Mouse (Mus musculus) right cerebral cortex, adult 2 months (tissue): ENCODE measurements around the gene Cab39l.

Source experiments
- DNase-seq, 2 experiments: peaks; one replicate each; pipeline ENCODE4 v3.0.0; 2021 to 2022; ENCODE audit warnings: low spot score in 2 of 2

Gene Cab39l

DNA sequence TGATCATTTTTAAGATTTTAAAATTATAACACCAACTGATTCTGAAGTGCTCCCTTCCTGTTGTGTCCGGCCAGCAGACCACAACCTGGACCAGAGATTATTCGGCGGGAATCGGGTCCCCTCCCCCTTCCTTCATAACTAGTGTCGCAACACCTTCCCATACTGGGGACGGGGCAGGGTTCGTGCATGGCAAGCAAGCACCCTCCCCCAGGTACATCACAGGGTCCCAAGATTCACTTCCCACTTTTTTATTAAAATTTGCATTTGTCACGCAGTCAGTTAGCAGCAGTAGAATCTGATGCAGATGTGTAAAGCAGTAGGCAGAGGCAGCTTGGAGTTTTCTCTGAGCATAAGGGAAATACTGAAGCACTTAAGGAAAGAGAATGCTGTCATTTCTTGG lies 64.1 kb downstream of the Cab39l start:
- DNase-seq = no peak

DNA sequence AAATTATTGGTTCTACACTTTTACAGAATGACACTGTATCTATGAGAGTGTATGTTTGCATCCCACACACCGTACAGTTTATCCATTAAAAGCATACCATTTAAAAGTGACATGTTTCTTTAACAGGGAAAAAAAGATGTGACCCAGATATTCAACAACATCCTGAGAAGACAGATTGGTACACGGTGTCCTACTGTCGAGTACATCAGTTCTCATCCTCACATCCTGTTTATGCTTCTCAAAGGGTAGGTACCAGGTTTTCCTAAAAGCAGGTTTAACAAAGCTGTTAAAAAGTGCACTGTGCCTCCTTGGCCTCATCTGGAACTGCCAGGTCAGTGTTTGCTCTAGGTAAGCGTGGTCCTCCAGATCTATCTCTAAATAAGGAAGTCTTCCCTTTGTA lies 65.4 kb downstream of the Cab39l start:
- DNase-seq = no peak

DNA sequence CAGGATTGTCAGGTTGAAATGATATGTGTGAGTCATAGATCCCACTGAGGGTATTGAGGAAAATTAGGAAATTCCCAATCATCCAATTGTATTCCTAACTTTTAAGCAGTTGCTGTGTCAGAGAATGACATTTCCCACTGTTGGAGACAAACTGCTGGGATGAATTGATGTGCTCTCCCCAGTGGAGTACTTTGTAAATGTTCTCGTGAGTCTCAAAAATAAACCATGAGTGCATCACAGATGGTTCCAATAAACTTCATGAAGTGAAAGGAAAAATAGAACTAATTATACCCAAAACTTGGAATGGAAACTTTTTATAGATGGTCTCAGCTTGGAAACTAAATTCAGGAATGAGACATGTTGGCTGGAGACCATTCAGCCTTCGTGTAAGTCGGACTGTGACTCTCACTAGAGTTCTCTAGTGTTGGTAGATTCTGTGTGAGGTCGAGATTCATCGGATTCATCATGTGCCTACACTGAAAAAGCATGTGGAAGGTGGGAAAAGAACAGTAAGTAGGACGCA lies 73.2 kb downstream of the Cab39l start:
- peak in 1 of 2 experiments; percentile 9 for DNase-seq

DNA sequence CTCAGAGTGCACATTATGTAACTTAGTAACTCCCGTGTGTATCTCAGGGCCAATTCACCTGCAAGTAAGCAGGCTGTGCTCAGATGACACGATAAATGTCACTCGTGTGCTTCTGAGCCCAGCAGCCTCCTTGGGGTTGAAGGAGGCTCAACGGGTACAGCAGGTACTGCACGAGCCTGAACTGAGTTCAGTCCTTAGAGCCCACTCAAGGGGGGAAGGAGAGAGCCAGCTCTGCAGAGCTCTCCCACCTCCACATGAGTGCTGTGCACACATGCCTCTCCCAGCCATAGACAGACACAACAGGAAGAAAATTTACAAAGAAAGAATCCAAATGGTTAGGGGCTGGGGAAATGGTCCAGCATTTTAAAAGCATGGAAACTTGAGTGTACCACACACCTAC lies 85.1 kb downstream of the Cab39l start:
- no peak for DNase-seq

DNA sequence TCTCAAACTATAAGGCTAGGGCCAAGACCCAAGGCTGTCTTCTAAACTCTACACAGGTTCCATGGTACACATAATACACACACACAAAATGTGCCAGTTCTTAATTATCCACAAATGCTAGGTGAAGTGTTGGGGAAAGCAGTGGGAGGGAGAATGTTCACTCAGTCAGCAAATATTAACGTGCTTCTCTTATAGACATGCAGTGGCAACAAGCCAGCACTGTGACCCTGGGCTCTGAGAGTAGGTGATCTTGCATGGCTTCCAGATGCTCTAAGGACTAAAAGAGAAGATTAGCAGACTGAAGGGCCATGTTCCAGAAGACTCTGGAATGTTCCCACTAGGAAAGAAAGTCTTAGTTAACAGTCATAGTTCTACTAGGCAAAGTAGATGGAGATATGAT lies 90.0 kb downstream of the Cab39l start:
- no peak for DNase-seq

DNA sequence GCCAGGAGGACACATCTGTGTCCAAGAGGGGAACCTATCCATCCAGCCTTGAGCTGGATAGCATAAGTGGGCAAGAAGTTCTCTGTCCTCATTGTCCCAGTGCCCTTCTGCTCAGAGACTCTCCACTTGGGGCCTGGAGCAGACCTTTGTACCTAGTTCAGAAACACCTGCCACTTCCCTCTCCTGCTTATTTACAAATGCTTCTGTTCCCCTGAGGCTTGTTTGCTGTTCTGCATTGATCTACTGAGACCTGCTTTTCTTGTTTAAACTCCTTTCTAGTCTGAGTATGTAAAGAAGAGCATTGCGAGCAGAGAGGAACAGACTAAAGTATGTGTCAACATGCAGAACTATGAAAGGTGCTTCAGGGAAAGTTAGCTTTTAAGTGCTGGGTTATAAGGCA lies 92.2 kb downstream of the Cab39l start:
- no peak for DNase-seq

DNA sequence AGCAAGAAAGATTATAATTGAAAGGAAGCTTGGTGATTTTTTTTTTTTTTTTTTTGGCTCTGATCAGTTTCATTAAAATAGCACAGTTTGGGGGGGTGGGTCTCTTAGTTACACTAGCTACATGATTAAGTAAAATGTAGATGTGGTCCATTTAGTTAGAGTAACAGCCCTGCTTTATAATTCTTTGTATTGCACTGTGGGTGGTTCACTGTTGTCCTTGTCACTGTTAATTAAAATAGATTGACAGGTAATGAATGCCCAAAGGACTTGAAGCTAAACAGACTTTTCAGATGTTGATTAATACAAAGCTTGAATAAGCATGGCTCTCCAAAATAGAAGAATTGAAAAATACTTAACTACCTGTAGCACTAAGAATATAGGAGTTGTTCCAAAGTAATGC lies 93.1 kb downstream of the Cab39l start:
- DNase-seq = no peak

DNA sequence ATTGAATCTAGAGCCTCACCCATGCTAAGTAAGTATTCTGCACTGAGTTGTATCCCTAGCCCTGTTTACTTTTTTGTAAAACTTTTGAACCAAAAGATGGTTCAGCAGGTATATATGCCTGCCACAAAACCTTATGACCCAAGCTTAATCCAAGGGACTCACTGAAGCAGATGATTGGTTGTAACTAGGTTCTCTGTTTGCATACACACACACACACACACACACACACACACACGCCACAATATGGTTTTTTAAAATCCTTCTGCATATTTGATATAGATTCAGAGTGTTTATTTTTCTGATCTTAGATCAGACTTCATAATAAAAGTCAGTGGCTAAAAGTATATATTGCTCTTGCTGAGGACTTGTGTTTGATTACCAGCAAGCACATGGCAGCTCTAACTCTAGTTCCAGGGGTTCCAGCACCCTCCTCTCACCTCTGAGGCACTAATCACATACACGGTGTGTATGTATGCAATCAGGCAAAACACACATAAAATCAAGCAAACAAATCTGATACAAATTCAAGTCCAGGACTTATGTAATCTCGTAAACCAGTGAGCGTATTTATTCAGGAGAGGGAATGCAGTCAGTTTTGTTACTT lies 97.2 kb downstream of the Cab39l start:
- DNase-seq = no peak

DNA sequence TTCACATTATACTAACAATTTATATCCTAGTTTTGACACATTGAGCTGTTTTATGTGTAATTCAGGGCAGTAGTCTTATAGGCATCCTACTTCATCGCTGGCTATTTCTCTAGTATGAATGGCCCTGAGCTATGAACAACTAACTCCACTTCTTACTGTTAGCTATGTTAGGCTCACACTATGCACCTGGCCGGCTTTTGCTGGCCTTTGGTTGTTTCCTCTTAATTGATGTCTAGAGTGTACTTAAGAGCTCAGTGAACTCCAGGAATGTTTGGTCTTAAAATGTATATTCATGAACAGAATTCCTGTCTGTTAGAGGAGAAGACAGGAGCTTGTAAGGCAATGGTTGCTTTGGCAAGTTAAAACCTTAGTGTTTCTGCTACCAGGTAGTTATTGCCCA lies 99.5 kb downstream of the Cab39l start:
- DNase-seq = no peak

DNA sequence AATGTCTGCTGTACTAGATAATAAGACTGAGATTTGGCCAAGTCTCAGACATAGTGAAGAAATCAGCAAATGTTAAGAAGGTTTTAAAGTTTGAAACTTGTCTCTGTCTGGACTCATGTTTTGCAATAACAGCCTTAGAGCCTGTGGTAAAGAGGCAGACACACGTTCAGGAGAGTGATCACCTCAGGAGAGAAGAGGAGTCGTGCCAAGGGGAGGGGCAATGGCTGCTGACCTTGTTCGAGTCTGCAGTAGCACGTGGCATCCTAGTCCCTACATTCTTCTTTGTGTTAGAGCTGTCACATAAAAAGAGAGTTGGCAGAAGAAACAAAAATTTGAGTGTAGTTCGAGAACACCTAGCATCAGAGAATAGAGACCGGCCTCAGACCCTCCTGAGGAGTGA lies 100.0 kb downstream of the Cab39l start:
- DNase-seq = no peak

DNA sequence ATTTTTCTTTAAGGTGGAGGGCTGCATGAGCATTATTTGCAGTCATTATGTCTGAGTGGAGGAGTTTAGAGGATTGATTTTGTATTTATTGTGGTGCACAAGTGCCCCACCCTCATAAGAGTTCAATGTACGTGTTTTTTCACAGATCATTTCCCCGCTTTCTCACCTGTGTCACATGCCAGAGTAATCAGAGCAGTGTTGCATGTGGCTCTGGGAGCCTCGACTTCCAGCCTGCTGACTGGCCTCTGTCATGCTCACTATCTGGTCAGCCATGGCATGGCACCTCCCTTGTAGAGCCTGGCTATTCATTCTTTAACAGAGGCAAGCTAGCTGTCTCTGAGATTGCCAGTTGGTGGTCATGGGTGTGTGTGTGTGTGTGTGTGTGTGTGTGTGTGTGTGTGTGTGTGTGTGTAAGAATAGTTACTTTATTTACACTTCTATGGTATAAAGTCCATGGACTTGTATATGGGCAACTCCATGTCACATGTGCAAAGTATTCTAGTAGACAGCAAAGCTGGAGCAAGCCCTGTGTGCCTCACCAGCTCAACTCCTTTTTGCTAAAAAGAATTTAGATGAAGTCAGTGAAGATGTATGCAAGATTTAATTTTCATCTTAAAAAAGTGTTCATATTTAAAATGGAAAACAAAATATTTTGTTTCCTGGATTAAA lies 102.5 kb downstream of the Cab39l start:
- no peak for DNase-seq

DNA sequence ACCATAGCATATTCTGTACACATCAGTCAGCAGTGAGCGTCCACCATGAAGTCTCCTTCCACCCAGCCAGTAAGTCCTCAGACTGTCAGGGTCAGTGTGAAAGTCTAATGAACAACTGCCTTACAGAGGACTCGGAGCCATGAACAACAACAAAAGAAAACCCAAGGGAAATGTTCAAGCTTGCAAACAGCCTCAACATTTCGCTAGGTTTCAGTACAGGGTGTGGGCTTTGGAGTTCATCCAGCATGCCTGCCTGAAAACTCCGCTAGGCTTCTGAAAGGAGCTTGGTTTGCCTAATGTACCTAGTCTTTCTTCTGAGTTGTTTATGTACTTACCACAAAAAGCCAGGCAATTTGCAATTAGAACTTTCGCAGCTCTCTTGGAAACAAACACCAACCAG lies 103.2 kb downstream of the Cab39l start:
- no peak for DNase-seq

DNA sequence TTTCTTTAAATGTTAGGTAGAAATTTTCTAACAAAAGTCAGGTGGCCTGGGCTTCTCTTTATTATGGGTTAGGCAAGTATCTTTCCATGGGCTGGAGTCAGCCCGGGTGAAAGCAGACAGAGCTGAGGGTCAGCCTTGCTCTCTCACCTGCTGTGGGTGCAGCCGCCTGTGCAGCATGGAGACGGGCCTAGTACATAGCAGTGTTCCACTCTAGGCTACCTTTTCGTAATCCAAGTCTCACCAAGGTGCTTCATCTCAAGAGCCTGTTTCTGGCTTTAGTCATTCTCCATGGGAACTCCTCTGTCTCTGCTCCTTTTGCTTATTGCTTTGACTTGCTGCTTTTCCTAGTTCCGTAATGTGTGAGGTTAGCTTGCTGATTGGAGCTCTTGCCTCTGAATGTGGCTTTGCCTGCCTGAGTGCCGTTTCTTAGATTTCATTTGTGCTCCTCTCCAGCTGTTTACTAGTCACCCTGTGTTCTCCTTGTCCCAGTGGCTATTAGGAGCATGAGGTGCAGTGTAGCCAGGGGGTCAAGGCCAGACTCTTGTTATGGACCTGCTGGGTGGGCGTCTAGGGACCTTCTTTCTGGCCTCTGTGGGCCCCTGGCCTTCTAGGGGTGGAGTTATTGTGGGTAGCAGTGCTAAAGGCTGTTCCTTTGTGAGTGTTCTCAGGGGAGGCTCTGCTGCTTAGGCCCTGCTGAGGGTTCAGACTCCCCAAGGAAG lies 105.5 kb downstream of the Cab39l start:
- DNase-seq = no peak

DNA sequence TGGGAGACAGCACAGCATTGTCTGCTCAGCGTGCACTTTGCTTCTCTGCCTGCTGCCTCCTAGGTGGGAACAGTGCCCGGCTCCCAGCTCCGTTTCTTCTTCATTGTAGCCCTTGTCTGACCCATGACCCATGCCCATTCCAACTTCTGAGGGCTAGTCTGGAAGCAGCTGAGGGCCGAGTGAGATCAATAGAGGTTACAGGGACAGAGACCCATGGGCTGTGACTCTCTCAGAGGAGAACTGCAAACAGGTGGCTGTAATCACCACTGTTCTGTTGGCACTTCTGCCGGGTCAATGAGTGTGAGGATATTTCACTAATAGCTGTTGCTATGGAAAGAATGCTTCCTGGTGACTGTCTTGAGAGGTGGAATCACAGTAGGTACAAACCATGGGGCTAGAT lies 106.8 kb downstream of the Cab39l start:
- DNase-seq = no peak

DNA sequence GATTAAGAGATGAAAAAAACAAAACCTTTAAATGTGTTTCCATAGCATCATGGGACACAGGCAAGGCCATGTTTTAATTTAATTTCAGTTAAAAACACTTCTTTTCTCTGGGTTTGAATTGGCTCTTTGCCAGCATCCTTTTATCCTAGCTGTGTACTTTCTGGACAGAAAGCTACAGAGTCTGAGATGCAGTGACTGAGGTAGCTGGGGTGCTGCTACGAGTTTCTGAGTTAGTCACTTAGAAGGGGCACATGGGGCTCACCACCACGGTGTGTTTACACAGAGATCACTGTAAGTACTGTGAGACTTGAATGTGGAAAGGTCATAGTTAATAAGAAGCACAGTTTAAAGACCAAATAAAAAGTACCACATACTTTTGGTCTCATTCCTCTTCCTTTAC lies 107.8 kb downstream of the Cab39l start:
- no peak for DNase-seq

DNA sequence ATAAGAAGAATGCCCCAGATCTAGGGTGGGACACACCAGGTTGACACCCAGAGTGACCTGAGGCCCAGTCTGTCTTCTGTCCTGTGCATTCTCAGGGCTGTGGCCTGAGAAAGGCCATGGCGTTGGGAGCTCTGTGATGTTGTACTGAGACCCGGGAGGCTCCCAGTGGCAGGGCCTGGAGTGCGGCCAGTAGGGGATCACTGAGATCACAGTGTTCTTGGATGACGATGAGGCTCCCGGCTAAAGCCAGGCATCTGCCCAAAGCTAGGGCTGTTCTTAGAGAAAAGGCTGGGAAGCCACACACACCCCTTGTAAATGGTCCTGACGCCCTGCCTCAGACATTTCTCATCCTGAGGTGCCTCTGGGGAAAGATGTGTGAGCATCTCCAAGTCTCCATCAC lies 108.3 kb downstream of the Cab39l start:
- peak in 1 of 2 experiments; percentile 40 for DNase-seq

DNA sequence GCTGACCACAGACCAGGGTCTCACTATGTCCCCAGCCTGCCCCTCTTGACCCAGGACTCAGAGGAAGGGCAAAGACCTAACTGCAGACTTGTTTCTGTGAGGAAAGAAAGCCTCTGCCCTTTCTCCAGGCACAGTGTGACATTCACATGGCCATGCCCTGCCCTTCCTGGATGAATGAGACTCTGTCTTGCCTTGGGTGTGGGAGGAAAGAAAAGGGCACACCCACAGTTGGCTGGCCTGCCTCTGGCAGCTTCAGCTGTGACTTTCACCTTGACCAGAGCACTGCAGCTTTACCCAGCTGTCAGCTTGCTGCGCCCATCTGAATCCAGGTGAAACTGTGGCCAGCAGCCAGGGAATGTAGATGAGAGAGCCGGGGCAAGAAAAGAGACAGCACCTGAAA lies 110.1 kb downstream of the Cab39l start:
- DNase-seq = no peak

DNA sequence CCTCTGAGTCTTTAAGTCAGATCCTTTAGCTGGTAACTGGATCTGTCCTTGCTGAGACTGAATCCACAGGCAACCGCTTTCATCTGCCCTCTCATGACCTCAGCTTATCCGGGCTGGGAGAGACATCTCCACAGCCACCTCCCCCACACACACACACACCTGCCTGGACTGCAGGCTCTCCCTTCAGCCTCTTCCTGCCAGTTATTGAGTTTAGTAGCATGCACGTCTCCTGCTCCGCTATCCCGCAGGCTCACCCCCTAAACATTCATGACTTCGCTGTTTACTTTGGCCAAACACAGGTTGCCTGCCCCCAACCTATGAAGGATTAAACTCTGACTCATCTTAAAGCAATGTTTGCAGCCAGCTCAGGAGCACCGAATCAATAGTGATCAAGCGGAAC lies 111.2 kb downstream of the Cab39l start:
- DNase-seq = no peak

DNA sequence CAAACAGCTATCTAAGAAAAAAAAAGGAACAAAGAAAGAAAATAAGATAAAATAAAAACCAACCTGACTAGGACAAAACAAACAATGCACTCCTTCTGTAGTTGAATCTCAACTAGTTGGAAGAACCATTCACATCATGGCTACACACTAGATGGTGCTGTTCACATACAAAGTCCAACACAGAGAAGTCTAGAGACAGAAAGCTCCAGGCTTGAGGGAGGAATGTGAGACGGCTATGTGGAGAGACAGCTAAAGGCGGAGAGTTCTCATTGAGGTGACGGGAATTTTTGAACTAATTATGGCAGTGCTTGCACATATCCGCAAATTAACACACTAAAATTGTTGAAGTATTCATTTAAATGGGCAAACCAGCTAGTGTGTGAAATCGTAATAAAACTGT lies 113.3 kb downstream of the Cab39l start:
- no peak for DNase-seq

DNA sequence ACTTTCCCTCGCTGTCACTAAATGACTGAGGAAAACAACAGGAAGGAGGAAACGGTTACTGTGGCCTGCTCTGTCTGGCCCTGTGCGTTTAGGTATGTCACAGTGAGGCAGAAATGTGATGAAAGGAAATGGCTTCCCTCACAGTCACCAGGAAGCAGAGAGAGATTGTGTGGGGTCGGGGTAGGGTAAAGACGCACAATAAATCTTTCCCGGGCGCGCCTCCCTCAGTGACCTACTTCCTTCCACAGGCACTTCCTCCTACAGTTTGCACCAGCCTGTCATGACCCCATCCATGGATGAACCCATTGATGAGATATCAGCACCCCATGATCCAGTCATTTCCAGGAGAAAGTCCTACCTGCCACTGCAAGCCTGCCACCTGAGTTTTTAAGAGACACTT lies 114.2 kb downstream of the Cab39l start:
- no peak for DNase-seq

DNA sequence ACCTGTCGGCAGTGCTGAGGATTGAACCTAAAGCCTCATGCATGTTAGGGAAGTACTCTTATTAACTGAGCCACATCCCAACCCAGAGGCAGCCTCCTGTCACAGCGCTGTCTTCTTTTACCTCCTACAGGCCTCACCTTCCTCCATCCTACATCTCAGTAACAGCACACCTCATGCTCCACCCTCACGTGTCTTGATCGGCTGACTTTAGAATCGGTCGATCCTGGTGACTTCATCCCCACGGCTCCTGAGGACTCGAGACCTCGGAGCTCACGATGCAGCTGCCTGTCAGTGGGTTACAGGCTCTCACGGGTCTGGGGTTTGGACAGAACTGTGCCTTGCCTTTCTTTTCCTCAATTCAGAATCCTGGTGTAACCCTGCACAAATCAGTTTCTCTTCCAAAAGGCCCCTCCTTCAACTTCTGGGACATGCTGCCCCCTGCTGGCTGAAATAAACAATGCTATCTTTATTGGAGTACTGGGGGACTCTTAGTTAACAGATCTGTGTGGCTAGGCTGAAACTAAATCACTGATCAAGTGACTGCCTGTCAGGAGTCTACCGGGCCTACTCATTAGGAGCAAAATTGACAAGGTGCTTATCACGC lies 115.3 kb downstream of the Cab39l start:
- peak; percentile 80 to 92 for DNase-seq

DNA sequence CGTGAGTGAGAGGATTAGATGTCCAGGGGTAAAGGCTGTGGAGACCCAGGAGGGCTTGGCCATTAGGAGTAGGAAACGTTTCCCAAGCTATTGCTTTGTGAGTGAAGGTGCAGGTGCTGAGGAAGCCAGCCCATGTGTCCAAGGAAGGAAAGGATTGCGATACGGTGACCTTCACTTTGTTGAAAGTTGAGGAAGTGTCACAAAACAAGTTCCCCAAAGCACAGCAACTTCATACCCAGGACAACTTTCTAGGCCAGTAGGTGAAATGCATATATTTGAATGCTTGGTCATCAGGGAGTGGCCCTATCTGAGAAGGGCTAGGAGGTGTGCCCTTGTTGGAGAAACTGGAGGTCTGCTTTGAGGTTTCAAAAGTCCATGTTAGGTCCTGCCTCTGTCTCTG lies 116.3 kb downstream of the Cab39l start:
- DNase-seq = no peak

DNA sequence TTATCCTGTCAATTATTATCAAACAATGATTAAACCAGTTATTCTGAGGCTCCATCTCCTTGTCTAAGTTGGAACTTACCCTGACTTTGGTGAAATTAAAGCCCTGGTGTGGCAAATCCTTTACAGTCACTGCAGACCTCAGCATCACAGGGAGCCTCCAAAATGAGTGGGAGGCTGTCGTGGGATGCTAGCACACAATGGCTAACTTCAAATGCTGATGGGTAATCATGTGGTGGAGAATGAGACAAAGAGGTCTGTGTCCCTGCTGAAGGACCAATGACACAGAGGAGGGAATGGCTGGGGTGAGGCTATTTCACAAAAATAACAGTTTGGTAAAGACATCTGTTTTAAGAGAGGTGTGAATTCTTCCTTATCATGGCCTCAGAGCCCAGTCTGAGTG lies 117.1 kb downstream of the Cab39l start:
- DNase-seq = no peak
